Mouse (Mus musculus): Measurements from ENCODE around the gene Gna13. TPM values are rescaled to one million over a fixed set of nuclear protein-coding genes. Genes with fewer than 3 reads are reported as not detected.
A peak's percentile ranks its signal among the peaks of the same experiment; 100 is the strongest.

Gna13 gene
- polyA plus RNA-seq, 1 experiment: 60.3 TPM

- WGBS: 85% methylated on average over 5 of the region's 5 CpGs
- H3K4me1 ChIP-seq (ENCODE audit: control insufficient read depth, insufficient read depth, insufficient read length, low read length): peaks cover 38% of the 10 kb centered on the region
- no peak overlapping the region for H3K4me3 ChIP-seq (ENCODE audit: low read depth, low read length)
- H3K36me3 ChIP-seq (ENCODE audit: control insufficient read depth, insufficient read depth, low read length): no peaks in the 10 kb centered on the region
- no peaks in the 10 kb centered on the region for H3K27me3 ChIP-seq (ENCODE audit: control insufficient read depth, insufficient read depth, low read length)
- TF ChIP-seq POLR2A (IDR thresholded peaks at IDR 0.05; ENCODE audit: low read depth, low read length) (no peak), CTCF (IDR thresholded peaks at IDR 0.05; ENCODE audit: extremely low read depth, insufficient read length, insufficient replicate concordance, low read depth, low read length) (no peak)
- H3K27ac ChIP-seq (ENCODE audit: insufficient read depth, low read depth, low read length): no peak overlapping the region
These were observed 5.5 kb upstream of the Gna13 start for GRCm38 (mm10) chr11:109357171-109357570.

DNA sequence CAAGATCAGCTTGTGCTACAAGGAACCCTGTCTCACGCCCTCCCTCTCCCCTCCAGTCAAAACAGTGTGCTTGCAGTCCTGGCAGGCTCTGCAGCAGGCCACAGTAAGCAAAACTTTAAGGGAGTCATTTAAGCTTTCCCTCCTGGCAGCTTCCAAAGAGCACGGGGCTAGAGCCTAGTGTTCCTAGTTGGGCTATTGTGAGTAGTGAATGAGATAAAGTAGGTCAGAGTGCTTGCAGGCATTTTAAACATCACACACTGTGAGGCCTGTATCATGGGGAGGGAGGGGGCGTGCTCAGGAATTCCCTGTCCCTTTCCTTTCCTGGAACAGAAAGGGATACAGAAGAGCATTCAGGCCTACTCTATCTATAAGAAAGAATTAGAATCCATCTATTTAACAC lies 4.1 kb upstream of the Gna13 start:
- Histone ChIP-seq H3K27me3 (ENCODE audit: control insufficient read depth, insufficient read depth, low read length) (no peaks in the 10 kb centered on the region), H3K36me3 (ENCODE audit: control insufficient read depth, insufficient read depth, low read length) (no peaks in the 10 kb centered on the region), H3K27ac (ENCODE audit: insufficient read depth, low read depth, low read length) (peak overlapping the region; percentile 37), H3K4me1 (ENCODE audit: control insufficient read depth, insufficient read depth, insufficient read length, low read length) (peaks cover 34% of the 10 kb centered on the region), H3K4me3 (ENCODE audit: low read depth, low read length) (no peak overlapping the region)
- WGBS: 34% methylated on average over 3 of the region's 3 CpGs
- TF ChIP-seq POLR2A (IDR thresholded peaks at IDR 0.05; ENCODE audit: low read depth, low read length) (no peak), CTCF (IDR thresholded peaks at IDR 0.05; ENCODE audit: extremely low read depth, insufficient read length, insufficient replicate concordance, low read depth, low read length) (no peak)

DNA sequence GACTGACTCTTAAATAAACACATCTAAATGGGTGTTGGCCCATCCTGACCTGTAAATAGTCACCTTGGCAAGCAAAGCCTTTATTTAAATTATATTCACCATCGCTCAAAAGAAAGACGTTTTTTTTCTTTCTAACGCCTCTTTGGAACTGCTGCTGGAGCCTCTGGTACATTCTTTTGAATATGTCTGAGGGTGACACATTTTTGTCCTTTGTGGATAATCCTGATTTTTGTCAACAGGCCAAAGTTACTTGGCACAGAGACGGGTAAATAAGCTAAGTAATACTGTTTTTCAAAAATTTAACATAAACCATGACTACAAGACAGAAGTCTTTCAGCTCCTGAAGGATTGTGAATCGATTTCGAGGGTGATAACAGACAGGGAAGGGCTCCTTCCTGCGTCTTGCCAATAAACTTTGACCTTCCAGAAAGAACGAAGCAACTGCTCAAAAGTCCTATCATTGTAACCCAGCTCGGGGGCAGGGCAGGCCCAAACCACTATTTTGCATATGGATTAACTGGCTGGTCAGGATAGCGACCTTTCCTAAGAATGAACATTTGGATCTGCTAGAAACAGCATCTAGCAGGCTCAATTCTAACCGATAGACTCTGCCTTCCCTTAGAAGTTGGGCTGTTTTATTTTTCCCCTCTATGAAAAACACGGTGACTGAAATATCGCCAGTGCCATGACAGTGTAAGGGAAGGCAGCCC lies 3.4 kb upstream of the Gna13 start:
- TF ChIP-seq CTCF (IDR thresholded peaks at IDR 0.05; ENCODE audit: extremely low read depth, insufficient read length, insufficient replicate concordance, low read depth, low read length) (no peak), POLR2A (IDR thresholded peaks at IDR 0.05; ENCODE audit: low read depth, low read length) (no peak)
- Histone ChIP-seq H3K36me3 (ENCODE audit: control insufficient read depth, insufficient read depth, low read length) (no peaks in the 10 kb centered on the region), H3K4me3 (ENCODE audit: low read depth, low read length) (no peak overlapping the region), H3K27me3 (ENCODE audit: control insufficient read depth, insufficient read depth, low read length) (no peaks in the 10 kb centered on the region), H3K4me1 (ENCODE audit: control insufficient read depth, insufficient read depth, insufficient read length, low read length) (peaks cover 30% of the 10 kb centered on the region), H3K27ac (ENCODE audit: insufficient read depth, low read depth, low read length) (peak overlapping the region; percentile 96)
- 27% methylated on average over 13 of the region's 13 CpGs for WGBS

GRCm38 (mm10) chr11:109360102-109360501 lies 2.5 kb upstream of the Gna13 start:
- TF ChIP-seq POLR2A (IDR thresholded peaks at IDR 0.05; ENCODE audit: low read depth, low read length) (no peak), CTCF (IDR thresholded peaks at IDR 0.05; ENCODE audit: extremely low read depth, insufficient read length, insufficient replicate concordance, low read depth, low read length) (no peak)
- 71% methylated on average over 6 of the region's 6 CpGs for WGBS
- peak overlapping the region; percentile 96 for H3K27ac ChIP-seq (ENCODE audit: insufficient read depth, low read depth, low read length)
- H3K4me3 ChIP-seq (ENCODE audit: low read depth, low read length): no peak overlapping the region
- peaks cover 28% of the 10 kb centered on the region for H3K4me1 ChIP-seq (ENCODE audit: control insufficient read depth, insufficient read depth, insufficient read length, low read length)
- H3K36me3 ChIP-seq (ENCODE audit: control insufficient read depth, insufficient read depth, low read length): no peaks in the 10 kb centered on the region
- no peaks in the 10 kb centered on the region for H3K27me3 ChIP-seq (ENCODE audit: control insufficient read depth, insufficient read depth, low read length)

DNA sequence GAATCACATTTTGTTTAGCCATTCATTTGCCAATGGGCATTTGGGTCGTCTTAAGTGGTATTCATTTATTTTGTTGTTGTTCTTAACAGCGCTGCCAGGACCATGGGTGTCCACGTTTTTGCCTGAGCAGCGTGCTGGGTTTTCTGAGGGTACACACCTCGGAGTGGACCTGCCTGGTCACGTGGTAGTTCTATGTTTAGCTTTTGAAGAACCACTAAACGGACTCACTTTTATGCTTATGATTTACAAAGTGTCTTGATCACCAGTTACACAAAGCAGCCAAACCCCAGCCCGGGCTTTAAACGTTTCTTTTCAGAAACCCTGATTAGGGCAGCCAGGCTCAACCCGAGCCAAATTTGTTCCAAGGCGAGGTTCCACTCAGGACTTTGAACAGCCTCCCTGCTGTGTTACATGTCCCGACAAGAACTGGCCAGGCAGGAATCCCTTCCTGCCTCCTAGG lies 2.0 kb upstream of the Gna13 start:
- Histone ChIP-seq H3K36me3 (ENCODE audit: control insufficient read depth, insufficient read depth, low read length) (peaks cover 4% of the 10 kb centered on the region), H3K4me1 (ENCODE audit: control insufficient read depth, insufficient read depth, insufficient read length, low read length) (peaks cover 30% of the 10 kb centered on the region), H3K27ac (ENCODE audit: insufficient read depth, low read depth, low read length) (peak overlapping the region; percentile 96), H3K27me3 (ENCODE audit: control insufficient read depth, insufficient read depth, low read length) (no peaks in the 10 kb centered on the region), H3K4me3 (ENCODE audit: low read depth, low read length) (no peak overlapping the region)
- TF ChIP-seq POLR2A (IDR thresholded peaks at IDR 0.05; ENCODE audit: low read depth, low read length): no peak
- no peak for TF ChIP-seq CTCF (IDR thresholded peaks at IDR 0.05; ENCODE audit: extremely low read depth, insufficient read length, insufficient replicate concordance, low read depth, low read length)
- WGBS: 35% methylated on average over 12 of the region's 12 CpGs

GRCm38 (mm10) chr11:109361241-109361630 lies 1.4 kb upstream of the Gna13 start:
- no peak overlapping the region for H3K4me3 ChIP-seq (ENCODE audit: low read depth, low read length)
- H3K36me3 ChIP-seq (ENCODE audit: control insufficient read depth, insufficient read depth, low read length): peaks cover 9% of the 10 kb centered on the region
- H3K27ac ChIP-seq (ENCODE audit: insufficient read depth, low read depth, low read length): peak overlapping the region; percentile 96
- peaks cover 33% of the 10 kb centered on the region for H3K4me1 ChIP-seq (ENCODE audit: control insufficient read depth, insufficient read depth, insufficient read length, low read length)
- 67% methylated on average over 7 of the region's 7 CpGs for WGBS
- H3K27me3 ChIP-seq (ENCODE audit: control insufficient read depth, insufficient read depth, low read length): no peaks in the 10 kb centered on the region
- no peak for TF ChIP-seq POLR2A (IDR thresholded peaks at IDR 0.05; ENCODE audit: low read depth, low read length)
- no peak for TF ChIP-seq CTCF (IDR thresholded peaks at IDR 0.05; ENCODE audit: extremely low read depth, insufficient read length, insufficient replicate concordance, low read depth, low read length)

GRCm38 (mm10) chr11:109361631-109362462 lies 784 bp upstream of the Gna13 start:
- Histone ChIP-seq H3K27ac (ENCODE audit: insufficient read depth, low read depth, low read length) (peak overlapping the region; percentile 96), H3K36me3 (ENCODE audit: control insufficient read depth, insufficient read depth, low read length) (peaks cover 11% of the 10 kb centered on the region), H3K4me3 (ENCODE audit: low read depth, low read length) (peak overlapping the region; percentile 92), H3K27me3 (ENCODE audit: control insufficient read depth, insufficient read depth, low read length) (no peaks in the 10 kb centered on the region), H3K4me1 (ENCODE audit: control insufficient read depth, insufficient read depth, insufficient read length, low read length) (peaks cover 35% of the 10 kb centered on the region)
- TF ChIP-seq CTCF (IDR thresholded peaks at IDR 0.05; ENCODE audit: extremely low read depth, insufficient read length, insufficient replicate concordance, low read depth, low read length): no peak
- TF ChIP-seq POLR2A (IDR thresholded peaks at IDR 0.05; ENCODE audit: low read depth, low read length): no peak
- WGBS: 3% methylated on average over 27 of the region's 27 CpGs
